Mouse (Mus musculus) gastrocnemius, postnatal 14 days (tissue): ENCODE measurements around the gene Chtf18. TPM values are rescaled to one million over a fixed set of nuclear protein-coding genes. Genes with fewer than 3 reads are reported as not detected.
A peak's percentile ranks its signal among the peaks of the same experiment; 100 is the strongest.

Experiments
- DNase-seq: peaks from one replicate; pipeline ENCODE4 v3.0.0; 2021; ENCODE audit warnings: mixed read lengths
- intact Hi-C: fragments of 180-260 bp; cut with DNase I; formaldehyde crosslinking; loops from one replicate; pipeline ENCODE4 v1.15.1; 2025; ENCODE audit warnings: low total_unique reads
- total RNA-seq, 2 experiments: library from RNA; stranded (reverse); gene quantifications; 2 replicates each; pipeline ENCODE4 v1.2.3; 2021

Chtf18 gene
- total RNA-seq, 2 experiments from 2014 or later, result 1.3 to 2.5 TPM

DNA sequence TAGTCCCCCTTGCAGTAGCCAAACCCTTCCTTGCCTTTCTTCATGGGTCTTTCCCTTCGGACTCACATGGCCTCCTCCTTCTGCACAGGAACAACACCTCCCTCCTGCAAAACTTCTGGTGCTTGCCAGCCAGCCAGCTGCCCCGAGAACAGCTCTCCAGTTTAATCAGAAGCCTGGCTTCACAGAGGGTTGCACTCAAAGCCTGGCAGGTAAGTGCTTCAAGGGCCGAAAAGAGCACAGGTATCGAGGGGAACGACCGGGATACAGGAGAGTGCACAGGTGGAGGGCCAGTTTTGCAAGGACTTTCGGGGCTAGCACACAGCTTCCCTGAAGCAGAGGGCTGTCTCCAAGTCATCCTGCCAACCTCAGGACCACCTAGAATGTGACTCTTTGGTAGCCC, 11.6 kb upstream of the Chtf18 start:
- no peak for DNase-seq
- intact Hi-C loops, result no loop called here

DNA sequence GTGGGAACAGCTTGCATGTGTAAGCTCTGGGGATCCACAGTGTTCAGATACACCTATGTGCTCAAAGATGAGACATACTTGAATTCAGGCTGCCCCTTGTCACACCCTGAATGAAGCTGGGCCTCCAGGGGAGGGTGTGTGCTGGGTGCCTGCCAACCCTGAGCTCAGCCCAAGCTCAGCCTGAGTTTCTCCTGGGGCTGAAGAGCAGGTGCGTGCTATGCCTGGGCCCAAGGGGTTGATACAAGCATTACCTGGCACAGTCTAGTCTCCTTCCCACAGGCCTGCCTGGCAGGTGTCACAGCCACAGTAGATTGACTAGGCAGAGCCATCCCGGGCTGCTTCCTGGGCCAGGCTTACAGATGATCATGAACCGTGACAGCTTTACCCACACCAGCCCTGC, 8.5 kb upstream of the Chtf18 start, which contains the start of gene Mslnl:
Gene Mslnl (plus strand): TSS at position 298 of the 400 bp plus-strand sequence.
- no peak for DNase-seq
- intact Hi-C loops, result no loop called here

DNA sequence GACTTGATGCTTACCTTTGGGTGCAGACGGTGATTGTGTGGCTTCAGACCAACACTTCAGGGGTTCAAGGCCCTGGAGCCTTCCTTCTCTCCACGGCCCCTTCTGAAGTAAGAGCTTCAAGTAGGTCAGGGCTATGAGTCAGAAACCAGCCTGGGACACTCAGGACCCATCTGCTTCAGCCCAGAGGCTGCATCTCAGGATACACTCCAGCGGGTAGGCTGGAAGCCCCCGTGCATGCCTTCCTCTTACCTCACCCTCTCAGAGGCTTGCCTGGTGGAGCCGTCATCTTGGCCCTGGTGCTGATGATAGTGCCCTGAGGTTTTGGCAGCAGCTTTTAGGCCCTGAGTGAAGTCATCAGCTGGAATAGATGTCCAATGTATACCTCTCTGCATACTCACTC, 8.0 kb upstream of the Chtf18 start:
- intact Hi-C loops, result no loop called here
- no peak for DNase-seq

DNA sequence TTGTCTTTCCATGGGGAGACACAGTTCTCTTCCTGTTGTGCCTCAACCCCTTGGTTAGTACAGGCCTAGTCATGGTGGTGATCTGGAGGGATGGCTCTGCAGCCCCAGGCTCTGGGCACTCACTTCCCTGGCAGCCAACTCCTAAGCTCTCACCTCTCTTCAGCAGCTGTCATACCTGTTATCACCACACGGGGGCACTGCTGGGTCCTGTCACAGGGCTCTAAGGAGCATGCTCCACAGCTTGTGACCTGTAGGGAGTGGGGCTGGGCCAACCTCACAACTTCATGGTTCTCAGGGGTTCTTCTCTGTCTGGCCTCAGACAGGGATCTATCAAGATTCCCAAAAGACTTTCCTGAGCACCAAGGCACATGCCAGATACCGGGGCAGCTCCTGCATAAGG, 4.9 kb upstream of the Chtf18 start:
- intact Hi-C loops, result loop anchor here (5.0 kb wide), 1 partner anchor 65 kb away; the partner anchor contains the start of genes AC134908.4 and Metrn
- peak; percentile 78 for DNase-seq

DNA sequence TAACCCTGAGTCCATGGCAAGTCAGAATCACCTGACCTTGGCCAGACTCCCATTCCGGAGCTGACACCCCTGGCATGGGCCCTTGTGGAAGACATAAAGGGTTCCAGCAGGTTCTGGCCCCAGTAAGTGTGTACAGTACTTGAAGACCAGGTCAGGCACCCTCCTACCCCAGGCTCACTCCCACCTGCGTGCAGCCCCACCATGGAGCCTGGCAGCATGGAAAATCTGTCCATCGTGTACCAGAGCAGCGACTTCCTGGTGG, 721 bp upstream of the Chtf18 start:
- DNase-seq, result no peak
- intact Hi-C loops, result no loop called here

DNA sequence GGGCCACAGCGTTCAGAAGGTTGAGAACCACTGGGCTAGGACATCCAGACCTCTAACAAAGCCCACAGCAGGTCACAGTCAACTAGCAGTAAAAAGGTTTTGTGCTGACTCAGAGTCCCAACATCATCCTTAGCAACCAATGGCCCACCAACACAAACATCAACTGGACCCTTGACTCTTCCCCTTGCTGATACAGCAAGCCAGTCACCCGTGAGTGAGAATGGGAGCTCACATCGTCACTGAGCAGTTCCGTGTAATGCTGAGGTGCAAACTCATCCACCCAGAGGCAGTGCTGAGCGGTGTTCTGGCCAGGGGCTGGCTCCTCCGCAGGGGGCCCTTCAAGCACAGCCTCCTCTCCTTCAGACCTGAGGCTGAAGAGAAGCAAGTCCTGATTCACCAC, 2.0 kb downstream of the Chtf18 start:
- no peak for DNase-seq
- intact Hi-C loops, result no loop called here

DNA sequence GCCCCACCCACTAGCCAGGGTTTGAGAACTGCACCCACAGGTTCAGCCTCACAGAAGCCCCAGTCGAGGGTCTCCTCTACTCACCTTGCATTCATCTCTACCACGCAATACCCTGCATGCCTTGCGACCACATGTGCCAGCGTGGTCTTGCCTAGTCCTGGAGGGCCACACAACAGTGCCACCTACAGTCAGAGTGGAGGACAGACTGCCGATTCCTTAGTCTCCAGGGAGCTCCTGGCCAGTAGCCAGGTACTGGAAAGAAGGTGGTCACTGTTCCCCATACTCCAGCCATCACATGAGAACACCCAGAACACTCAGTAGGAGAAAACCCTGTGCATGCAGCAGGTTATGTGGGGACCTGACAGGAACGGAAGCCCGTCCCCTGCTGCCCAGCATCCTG, 3.3 kb downstream of the Chtf18 start:
- DNase-seq, result no peak
- intact Hi-C loops, result no loop called here

DNA sequence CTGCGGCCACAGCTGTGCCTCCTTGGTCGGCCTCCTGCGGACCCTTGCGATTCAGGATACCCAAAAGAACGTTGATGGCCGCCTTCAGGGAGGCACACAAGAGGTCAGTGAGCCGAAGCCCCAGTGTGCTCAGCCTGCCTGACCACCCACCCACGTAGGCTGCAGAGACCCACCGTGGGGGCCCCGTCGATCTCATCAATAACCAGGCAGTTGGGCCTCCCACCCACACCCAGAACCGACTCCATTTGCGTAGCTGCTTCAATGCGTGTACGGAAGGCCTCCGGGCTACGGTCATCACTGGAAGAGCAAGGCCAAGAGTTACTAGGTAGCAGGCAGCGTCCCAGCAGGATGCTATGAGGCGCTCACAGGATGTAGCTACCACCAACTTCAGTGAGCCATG, 3.7 kb downstream of the Chtf18 start:
- intact Hi-C loops, result no loop called here
- DNase-seq, result no peak

DNA sequence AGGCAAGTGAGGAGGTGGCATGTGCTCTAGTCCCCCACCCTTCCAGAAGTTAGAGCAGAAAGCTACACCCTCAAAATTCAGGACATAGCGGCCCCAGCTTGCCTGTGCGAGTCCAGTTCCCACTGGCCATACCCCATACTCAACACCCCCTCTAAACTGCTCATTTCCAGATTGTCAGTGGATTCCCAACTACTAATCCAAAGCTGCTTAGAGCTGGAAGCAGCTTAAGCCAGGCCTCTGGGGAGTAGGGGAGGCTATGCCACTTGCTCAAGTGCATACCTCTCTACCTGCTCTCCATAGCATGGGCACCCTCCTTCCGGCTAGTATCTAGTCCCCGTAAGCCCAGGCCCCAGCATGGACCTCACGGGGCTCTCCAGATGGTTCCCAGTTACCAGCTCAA, 5.7 kb downstream of the Chtf18 start:
- intact Hi-C loops, result no loop called here
- no peak for DNase-seq

DNA sequence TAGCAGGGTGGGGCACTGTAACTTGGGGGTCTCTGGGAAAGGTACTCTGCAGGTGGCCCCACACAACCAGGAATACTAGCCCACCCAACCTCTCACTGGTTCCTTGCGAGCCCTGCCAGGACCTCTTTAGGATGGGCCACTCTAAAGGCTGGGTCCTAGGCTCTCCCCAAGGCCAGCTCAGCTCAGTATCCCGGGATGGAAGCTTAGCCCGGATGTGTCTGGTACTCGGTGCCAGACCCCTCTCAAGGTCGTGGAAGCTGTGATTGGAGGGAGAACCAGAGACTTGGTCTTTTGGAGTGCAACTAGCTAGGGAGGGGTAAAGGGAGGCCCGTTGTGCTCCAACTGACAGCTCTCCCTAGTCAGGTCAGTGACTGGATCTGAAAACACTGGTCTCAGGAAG, 9.5 kb downstream of the Chtf18 start:
- no peak for DNase-seq
- intact Hi-C loops, result no loop called here

DNA sequence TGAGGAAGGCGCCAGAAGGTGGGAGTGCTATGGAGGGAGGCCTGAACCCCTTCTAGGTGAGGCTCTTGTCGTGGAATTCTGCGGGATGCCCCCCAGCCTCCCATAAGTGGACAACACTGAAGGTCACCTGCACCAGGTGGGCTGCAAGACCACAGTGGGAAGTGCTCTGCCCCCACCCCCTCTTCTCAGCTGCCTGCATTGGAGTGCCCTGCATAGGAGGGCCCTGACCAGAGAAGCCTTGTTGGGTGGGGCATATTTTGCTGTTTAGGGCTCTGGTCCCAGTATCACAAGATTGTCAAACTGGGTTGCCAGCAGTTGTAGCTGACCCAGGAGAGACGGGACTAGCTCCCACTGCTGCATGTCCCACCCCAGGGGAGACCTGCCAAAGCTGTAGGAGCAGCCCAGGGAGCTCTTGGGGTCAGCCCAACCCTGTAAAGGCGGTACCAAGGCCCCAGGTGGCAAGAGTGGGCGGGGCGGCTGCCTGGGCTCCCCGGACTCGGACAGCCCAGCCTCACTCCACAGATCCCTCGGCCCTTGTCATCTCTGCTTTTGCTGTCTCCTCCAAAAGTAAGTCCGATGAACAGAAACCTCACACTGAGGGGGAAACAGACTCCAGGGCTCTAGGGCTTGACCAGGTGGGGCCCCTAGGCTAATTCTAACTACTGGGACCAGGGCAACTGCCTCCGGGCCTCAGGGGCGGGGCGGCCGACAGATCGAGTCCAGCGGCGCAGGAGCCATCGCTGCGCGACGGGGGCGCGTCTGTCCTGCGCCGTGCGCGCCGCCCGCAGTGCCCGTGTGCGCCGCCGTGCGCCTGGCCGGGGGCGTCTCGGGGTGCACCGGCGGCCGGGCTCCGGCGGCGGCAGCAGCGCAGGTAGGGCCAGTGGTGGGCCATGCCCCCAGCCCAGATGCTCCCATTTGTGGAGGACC, 10.2 kb downstream of the Chtf18 start, which contains the start of gene Gng13:
Gene Gng13 (plus strand): TSS at position 461 of the 927 bp plus-strand sequence.
- no peak for DNase-seq
- intact Hi-C loops, result no loop called here

DNA sequence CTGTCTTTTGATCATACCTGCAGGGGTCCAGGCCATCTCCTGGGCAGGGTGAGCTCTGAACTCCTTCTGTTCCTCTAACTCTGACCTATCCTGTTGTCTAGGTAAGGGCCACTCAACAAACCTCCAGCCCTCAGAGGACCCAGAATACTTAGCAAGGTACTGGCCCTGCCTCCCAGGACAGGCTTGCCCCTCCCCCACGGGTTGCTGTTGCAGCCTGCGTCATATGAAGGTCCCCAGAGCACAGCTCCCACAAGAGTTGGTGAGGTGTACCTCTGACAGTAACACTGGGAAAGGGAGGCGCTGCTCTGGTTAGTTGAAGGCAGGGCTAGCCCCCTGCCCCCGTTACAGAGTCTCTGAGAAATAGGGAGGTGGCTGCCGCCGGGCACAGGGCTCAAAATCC, 11.1 kb downstream of the Chtf18 start:
- intact Hi-C loops, result no loop called here
- no peak for DNase-seq

DNA sequence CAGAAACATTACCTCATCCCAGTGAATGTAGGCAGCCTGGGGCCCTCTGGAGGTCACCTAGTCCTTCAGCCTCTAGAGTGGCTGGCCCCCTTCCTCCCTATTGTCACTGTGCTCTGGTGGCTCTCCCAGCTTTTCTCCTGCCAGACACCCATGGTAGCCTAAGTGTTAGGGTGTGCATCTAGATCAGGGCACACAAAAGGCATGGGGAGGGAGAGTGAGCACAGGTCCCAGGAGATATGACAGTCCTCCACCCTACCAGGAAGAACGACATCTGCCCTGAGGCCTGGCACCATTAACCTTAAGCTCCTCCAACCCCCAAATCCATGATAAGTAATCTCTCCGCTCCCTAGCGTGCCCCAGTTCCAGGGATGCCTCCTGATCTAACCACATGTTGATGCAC, 11.6 kb downstream of the Chtf18 start:
- intact Hi-C loops, result no loop called here
- DNase-seq, result no peak

DNA sequence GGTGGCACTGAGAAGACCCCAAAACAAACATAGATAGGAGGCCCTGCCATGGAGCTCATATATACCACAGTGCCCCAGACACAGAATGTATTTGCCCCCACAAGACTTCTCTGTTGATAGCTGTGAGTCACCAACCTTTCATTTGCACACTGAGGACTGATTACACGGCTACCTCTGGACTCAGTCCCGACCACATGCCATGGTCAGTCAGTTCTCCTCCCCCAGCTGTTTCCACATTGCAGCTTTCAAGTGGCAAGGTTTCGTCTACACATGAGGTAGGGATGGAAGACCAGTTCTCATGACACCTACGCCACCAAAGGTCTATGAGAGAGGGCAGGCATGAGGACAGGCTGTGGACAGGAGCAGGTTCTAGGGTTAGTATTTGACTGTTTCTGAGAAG, 16.1 kb downstream of the Chtf18 start:
- DNase-seq, result no peak
- intact Hi-C loops, result no loop called here

DNA sequence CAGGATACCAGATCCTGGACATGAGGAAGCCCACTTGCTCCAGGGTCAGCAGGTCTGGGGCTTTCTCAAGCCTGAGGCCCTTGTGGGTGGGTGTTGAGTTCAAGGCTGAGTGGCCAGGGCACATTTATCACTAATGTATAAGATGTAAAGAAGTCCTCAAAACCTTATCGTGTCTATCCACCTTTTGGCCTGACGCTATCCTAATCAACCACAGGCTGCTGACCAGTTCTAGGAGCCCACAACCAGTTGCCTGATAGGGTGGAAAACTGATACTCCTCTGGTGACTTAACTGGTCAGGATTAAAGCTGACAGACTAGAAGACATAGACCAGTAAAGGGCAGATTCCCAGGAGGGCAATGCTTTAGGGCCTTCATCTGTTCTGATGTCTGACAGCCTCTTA, 17.2 kb downstream of the Chtf18 start:
- DNase-seq, result no peak
- intact Hi-C loops, result no loop called here

DNA sequence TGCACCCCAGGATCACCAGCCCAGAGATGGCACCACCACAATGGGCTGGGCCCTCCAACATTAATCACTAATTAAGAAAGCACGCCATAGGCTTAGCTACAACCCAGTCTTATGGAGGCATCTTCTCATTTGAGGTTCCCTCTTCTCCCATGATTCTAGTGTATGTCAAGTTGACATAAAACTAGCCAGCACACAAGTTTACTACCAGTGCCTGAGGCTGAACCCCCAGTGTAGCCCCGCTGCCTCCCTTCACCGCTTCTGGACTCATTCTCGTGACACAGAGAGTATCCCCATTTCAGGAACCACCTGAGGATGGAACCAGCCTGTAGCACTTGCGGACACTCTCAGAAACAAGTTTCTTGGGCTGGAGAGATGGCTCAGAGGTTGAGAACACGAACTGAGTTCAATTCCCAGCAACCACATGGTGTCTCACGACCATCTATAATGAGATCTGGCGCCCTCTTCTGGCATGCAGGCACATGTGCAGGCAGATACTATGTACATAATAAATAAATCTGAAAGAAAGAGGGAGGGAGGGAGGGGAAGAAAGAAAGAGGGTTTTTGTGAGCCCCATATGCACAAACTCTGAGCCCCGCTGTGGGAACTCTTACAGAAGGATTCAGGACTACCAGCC, 26.2 kb downstream of the Chtf18 start:
- DNase-seq, result no peak
- intact Hi-C loops, result no loop called here

DNA sequence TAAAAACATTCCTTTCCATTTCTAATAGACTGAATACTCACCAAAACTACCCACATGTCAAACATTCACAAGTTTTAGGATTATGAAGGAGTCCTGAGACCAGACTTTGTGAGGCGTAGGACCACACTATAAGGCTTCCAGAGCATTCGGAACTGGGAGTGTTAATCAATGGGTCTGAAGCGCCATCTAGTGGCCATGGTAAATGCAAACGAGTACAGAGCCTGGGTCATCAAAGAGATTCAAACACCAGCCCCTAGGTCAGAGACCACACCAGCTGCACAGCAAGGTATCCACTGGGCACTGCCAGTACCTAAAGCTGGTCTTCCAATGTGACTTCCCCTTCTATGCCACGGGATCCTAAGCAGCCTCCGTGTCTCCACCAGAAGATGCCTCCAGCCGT, 28.8 kb downstream of the Chtf18 start:
- intact Hi-C loops, result loop anchor here (5.0 to 10.0 kb wide), 2 partner anchors 131 to 294 kb away; no protein-coding TSS in a partner anchor
- DNase-seq, result peak; percentile 69

DNA sequence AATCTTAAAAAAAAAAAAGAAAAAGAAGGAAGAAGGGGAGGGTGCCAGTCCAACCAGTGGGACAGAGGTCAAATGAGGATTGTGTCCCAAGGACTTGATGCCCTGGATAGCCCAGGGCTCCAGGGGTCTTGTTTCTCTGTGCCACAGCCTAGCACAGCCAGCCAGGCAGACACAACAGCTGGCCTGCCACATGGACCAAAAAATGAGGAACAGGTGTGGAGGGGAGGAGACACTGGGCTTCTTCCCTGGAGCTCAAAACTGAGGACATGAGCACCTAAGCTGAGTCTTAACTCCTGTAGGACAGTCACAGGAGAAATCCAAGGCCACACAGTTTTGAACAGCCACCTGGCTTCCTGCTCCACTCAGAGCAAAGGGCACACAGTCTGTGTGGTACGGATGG, 31.0 kb downstream of the Chtf18 start:
- intact Hi-C loops, result loop anchor here (2.0 to 10.0 kb wide), 3 partner anchors 129 to 291 kb away; no protein-coding TSS in a partner anchor
- DNase-seq, result no peak

DNA sequence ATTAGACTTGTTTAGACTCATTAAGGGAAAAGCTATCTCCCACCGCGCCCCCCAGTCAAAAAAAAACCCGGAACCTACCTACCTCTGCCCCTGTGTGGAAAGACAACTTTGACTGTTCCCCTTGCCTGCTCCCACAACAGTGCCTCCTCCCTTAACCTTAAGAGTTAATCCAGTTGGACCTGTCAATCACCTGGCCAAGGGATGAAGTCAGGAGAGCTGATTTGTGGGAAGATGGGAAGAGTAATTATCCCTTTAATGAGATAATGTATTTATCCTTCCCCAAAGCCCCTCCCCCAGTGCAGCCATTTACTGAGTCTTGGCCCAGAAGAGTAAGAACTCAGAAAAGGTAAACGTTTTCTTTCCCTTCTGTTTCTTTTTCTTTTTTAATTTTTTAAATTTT, 38.3 kb downstream of the Chtf18 start:
- intact Hi-C loops, result no loop called here
- DNase-seq, result no peak

DNA sequence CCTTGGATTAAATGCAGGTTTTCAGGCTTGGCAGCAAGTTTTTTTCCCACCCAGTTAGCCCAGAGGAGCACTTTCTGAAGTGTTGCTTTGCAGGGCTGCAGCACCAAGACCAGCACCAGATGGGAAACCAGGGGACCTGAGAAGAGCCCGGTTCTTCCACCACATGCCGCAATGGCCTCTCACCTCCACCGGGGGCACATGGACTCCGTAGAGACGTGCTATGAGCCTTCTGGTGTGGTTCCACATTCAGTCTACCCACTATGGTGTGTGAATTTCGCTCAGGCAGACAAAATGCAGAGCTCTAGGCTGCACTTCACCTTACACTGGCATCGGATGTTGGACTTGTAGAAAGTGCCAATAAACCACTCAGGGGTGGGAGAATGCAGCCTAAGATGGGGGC, 40.9 kb downstream of the Chtf18 start:
- intact Hi-C loops, result no loop called here
- DNase-seq, result no peak

DNA sequence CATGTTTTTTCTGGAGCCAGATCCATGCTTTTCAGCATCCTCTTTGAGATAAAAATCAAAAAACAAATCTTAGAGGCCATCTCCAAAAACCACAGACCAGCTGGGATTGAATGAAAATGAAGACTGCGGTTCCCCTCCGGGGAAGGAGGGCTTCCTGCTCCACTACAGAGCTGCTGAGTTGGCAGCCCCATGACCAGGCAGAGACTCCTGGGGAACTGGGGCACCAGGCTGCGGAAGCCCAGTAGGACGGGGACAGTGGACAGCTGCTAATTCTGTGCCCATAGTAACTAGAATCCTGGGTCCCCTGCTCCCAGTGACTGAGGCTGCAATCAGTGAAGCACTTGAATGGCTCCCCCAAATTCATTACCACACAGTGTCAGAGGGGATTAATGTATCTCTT, 45.6 kb downstream of the Chtf18 start:
- no peak for DNase-seq
- intact Hi-C loops, result no loop called here
